Mouse (Mus musculus): Measurements from ENCODE around the gene Sptbn1.

The Sptbn1 gene

DNA sequence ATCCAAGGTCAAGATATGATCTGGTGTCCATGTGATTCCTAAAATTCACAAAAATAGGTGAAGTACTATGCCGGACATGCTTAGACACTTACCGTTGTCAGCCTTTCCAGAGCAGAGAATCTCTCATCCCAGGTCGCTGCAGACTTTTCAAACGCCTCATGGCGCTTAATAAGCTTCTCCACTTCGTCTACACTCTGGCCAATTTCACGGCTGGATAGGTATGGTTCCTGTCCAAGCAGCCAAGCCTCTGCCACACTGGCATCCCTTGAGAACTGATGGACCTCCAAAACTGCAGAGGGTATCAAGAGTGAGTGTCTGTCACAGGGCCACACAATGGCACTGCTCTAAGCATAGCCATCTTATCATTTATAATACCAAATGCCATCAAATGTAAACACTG is 157.3 kb downstream of the Sptbn1 start:
- no peak for DNase-seq

DNA sequence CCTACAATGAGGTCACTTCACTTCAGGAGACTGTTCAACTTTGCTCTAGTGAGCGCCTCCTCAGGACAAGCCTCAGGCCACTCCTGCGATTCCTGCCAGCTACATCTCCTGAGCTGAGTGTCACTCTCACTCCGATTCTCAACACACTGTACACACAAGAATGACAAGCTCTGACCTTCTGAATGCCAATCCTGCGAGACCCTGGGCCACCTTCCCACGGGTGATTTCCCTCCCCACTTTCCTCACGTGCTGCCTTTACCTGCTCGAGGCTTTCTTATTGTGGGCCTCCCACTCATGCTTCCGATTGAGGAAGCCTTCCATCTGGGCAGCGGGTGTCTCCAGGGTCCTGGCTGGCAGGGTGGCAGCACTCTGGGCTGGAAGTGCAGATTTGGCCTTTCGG is 163.8 kb downstream of the Sptbn1 start:
- no peak for DNase-seq

DNA sequence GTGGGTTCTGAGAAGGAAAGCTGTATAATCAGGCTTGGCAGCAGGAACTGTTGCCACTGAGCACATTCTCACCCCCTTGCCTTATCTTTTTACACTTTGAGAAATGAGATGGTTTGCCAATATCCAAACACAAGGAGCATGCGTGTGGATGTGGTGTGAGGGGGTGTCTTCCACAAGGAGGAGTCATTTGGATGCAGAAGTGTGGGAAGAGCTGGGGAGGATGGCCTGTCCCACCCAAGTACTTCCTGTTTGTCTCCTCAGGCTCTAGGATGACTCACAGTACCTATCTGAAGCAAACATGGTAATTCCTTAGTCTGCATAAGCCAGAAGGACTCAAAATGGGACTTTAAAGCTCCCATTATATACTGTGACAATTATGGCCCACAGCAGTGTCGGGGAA is 165.4 kb downstream of the Sptbn1 start:
- peak; percentile 17 for DNase-seq

DNA sequence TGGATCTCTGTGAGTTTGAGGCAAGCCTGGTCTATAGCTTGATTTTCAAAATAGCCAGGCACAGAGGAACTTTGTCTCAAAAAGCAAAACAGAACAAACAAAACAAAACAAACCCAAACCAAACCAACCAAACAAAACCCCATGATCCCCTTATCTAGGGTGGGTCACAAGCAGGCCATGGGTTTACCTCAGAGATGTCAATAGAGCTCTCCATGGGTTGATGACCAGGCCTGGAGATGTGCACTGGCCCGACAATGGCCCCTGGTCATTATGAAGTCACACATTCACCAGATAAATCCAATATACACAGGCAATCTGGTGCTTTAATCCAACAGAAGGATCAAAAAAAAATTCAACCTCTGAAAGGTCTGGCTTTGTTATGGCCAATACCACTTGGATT is 166.2 kb downstream of the Sptbn1 start:
- DNase-seq, result no peak

DNA sequence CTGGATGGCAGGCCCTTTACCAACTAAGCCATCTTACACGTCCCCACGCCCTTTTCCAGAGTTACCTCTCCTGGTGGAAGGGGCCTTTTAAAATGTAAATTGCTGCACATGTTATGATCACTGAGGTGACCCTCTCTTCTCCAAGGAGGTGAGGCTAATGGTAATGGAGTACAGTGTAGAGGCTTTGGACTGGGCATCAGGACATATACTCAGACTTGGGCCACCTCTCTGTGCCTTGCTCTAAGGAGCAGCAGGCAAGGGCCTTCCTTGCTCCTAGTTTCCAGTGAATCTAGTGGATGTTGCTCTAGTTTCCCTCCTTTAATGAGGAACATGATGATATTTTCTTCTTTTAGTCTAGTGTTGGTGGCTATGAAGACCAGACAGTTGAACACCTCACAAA is 166.8 kb downstream of the Sptbn1 start:
- no peak for DNase-seq

DNA sequence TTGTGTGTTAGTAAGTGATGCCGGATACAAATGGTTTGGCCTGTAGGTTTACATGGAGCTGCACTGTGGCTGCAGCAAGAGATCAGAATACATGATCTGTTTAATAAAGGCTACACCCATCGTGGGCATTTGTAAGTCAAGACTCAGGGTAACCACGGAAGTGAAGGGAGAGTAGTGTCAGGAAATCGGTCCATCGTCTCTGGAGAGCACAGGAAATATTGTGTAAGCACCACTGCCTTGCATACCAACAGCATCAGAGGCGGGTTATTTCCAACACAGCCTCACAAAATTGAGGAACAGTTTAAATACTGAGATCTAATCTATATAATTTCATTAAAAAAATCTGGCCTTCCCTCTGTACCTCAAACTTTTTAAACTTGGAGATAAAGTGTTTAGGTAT is 168.1 kb downstream of the Sptbn1 start:
- DNase-seq, result peak; percentile 12

DNA sequence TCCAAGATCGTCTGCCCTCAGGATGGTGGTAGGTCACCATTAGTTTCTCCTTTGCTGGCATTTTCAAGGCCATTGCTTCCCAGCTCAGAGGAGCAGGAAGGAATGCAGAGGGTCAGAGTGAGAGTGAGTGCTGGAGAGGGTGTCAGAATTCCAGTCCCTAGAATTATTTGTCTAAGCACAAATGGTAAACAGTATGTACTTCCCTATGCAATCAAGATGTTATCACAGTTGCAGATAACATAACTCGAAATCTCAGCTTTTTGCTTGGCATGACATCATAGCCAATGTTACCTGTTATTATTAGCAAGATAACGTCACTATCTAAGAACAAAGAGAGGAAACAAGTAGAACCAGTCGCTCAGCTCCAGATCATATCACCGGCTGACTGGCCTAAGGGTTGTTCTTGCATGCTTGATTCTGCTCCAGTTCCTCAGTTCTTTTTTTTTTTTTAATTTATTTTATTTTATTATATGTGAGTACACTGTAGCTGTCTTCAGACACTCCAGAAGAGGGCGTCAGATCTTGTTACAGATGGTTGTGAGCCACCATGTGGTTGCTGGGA is 172.7 kb downstream of the Sptbn1 start:
- DNase-seq, result peak; percentile 43

DNA sequence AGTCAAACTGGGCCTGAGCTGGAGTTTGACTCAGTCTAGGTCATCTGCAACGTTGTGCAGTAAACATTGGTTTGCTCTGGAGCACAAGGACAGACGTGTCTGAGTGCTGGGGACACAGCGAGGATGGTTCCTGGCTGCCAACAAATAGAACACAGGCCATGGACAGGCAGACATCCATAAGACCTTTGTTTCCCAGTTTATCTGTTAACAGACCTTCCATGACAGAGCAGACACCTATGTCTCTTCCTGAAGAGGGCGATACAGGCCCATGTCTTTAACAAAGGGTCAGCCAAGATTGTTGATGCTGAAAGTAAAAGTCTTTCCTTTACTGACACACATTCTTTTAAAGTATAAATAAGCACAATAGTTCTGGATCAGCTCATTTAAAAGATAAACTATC is 176.1 kb downstream of the Sptbn1 start:
- peak; percentile 58 for DNase-seq

DNA sequence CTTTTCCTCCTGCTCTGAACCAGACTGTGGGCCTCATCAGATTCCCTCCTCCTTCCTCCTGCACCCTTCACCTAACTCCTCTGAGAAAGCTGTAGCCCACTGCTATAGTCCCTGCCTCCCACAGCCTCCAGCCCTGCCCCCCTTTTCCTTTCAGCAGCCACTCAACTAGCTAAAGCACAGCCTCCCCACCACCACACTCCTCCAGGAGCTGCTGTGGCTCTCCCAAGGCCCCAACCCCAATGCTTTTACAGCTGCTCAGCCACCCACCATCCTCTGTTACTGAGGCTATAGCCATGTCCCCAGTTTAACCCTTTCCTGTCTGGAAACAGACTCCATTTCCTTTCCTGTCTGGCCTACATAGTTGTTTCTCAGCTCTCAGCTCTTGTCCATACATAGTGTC is 182.9 kb downstream of the Sptbn1 start:
- DNase-seq, result no peak

DNA sequence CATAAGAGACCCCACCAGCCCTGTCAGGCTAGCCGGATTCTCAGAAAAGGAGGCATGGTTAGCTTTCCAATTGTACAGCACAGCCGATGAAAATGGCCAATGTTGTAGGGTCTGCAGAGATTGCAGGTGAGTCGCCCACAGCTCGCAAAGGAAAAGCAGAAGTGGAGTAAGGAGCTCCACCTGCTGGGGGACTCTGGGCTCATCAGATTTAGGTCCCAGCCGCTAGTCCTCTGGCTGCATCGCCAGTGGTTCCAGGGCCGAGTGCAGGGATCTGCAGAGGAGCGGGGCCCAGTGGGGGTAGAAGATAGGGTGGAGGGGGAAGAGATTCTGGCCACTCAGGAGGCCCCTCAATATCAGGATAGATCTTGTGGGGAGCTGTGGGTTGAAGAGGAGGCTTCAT is 210.7 kb downstream of the Sptbn1 start:
- DNase-seq, result peak; percentile 2
